Mouse (Mus musculus): ENCODE measurements around the gene Traf3. TPM values are rescaled to one million over a fixed set of nuclear protein-coding genes. Genes with fewer than 3 reads are reported as not detected.
A peak's percentile ranks its signal among the peaks of the same experiment; 100 is the strongest.

Gene Traf3
- total RNA-seq, 1 experiment, result 12.4 TPM

GRCm38 (mm10) chr12:111274447-111275149 is 108.4 kb downstream of the Traf3 start:
- H3K9me3 ChIP-seq (ENCODE audit: control insufficient read depth, insufficient read depth, low read depth, low read length), result no peaks in the 10 kb centered on the region
- H3K9ac ChIP-seq (ENCODE audit: insufficient read depth, low read depth, low read length, poor library complexity, severe bottlenecking), result peak overlapping the region; percentile 2; the same call in 1 of the 2 replicates
- no peaks in the 10 kb centered on the region for H3K36me3 ChIP-seq (ENCODE audit: control insufficient read depth, insufficient read depth, low read length, poor library complexity, severe bottlenecking)
- peaks cover 0 to 13% of the 10 kb centered on the region in 2 experiments; a peak in 1 of 4 replicates for H3K4me1 ChIP-seq (ENCODE audit: control insufficient read depth in 2 of 2, insufficient read depth in 2 of 2, low read length in 2 of 2, poor library complexity in 1 of 2)
- no peak overlapping the region for H3K27ac ChIP-seq (ENCODE audit: insufficient read depth, low read depth, low read length, poor library complexity, severe bottlenecking)
- in situ Hi-C loops (cut with MboI; ENCODE audit: low sequenced_read_pairs in 2 of 2, unreplicated experiment in 2 of 2), result no loop called here
- no peak for TF ChIP-seq CHD2 (IDR thresholded peaks at IDR 0.05; ENCODE audit: low read depth, low read length)
- no peak for TF ChIP-seq MAFK (IDR thresholded peaks at IDR 0.05; ENCODE audit: insufficient read depth, low read depth, low read length)
- no peak for TF ChIP-seq ZC3H11A (IDR thresholded peaks at IDR 0.05; ENCODE audit: borderline replicate concordance, low read depth, low read length)
- TF ChIP-seq ZNF384 (IDR thresholded peaks at IDR 0.05; ENCODE audit: low read depth, low read length), result no peak
- no peak for TF ChIP-seq HCFC1 (IDR thresholded peaks at IDR 0.05; ENCODE audit: borderline replicate concordance, insufficient read depth, low read length)
- peak overlapping the region; percentile 51 to 52 for H3K4me3 ChIP-seq (ENCODE audit: insufficient read depth in 1 of 2, low read depth in 1 of 2, low read length in 2 of 2, poor library complexity in 1 of 2, severe bottlenecking in 1 of 2)
- no peak for DNase-seq (ENCODE audit: low read depth, low spot score)

- TF ChIP-seq MAFK (IDR thresholded peaks at IDR 0.05; ENCODE audit: insufficient read depth, low read depth, low read length) (no peak), ZNF384 (IDR thresholded peaks at IDR 0.05; ENCODE audit: low read depth, low read length) (no peak), ZC3H11A (IDR thresholded peaks at IDR 0.05; ENCODE audit: borderline replicate concordance, low read depth, low read length) (no peak), HCFC1 (IDR thresholded peaks at IDR 0.05; ENCODE audit: borderline replicate concordance, insufficient read depth, low read length) (no peak), CHD2 (IDR thresholded peaks at IDR 0.05; ENCODE audit: low read depth, low read length) (no peak)
- no peaks in the 10 kb centered on the region for H3K9me3 ChIP-seq (ENCODE audit: control insufficient read depth, insufficient read depth, low read depth, low read length)
- no peak overlapping the region for H3K9ac ChIP-seq (ENCODE audit: insufficient read depth, low read depth, low read length, poor library complexity, severe bottlenecking)
- no peaks in the 10 kb centered on the region for H3K36me3 ChIP-seq (ENCODE audit: control insufficient read depth, insufficient read depth, low read length, poor library complexity, severe bottlenecking)
- H3K27ac ChIP-seq (ENCODE audit: insufficient read depth, low read depth, low read length, poor library complexity, severe bottlenecking), result no peak overlapping the region
- in situ Hi-C loops (cut with MboI; ENCODE audit: low sequenced_read_pairs in 2 of 2, unreplicated experiment in 2 of 2), result no loop called here
- H3K4me1 ChIP-seq (ENCODE audit: control insufficient read depth in 2 of 2, insufficient read depth in 2 of 2, low read length in 2 of 2, poor library complexity in 1 of 2), result peaks cover 0 to 10% of the 10 kb centered on the region in 2 experiments; a peak in 1 of 4 replicates
- peak overlapping the region; percentile 51 to 52 for H3K4me3 ChIP-seq (ENCODE audit: insufficient read depth in 1 of 2, low read depth in 1 of 2, low read length in 2 of 2, poor library complexity in 1 of 2, severe bottlenecking in 1 of 2)
- DNase-seq (ENCODE audit: low read depth, low spot score), result no peak
These were observed 109.1 kb downstream of the Traf3 start for GRCm38 (mm10) chr12:111275150-111275841.

- peaks cover 0 to 10% of the 10 kb centered on the region in 2 experiments; a peak in 1 of 4 replicates for H3K4me1 ChIP-seq (ENCODE audit: control insufficient read depth in 2 of 2, insufficient read depth in 2 of 2, low read length in 2 of 2, poor library complexity in 1 of 2)
- TF ChIP-seq HCFC1 (IDR thresholded peaks at IDR 0.05; ENCODE audit: borderline replicate concordance, insufficient read depth, low read length) (no peak), CHD2 (IDR thresholded peaks at IDR 0.05; ENCODE audit: low read depth, low read length) (no peak), ZC3H11A (IDR thresholded peaks at IDR 0.05; ENCODE audit: borderline replicate concordance, low read depth, low read length) (no peak), ZNF384 (IDR thresholded peaks at IDR 0.05; ENCODE audit: low read depth, low read length) (no peak), MAFK (IDR thresholded peaks at IDR 0.05; ENCODE audit: insufficient read depth, low read depth, low read length) (no peak)
- no peaks in the 10 kb centered on the region for H3K36me3 ChIP-seq (ENCODE audit: control insufficient read depth, insufficient read depth, low read length, poor library complexity, severe bottlenecking)
- no peak overlapping the region for H3K27ac ChIP-seq (ENCODE audit: insufficient read depth, low read depth, low read length, poor library complexity, severe bottlenecking)
- no peaks in the 10 kb centered on the region for H3K9me3 ChIP-seq (ENCODE audit: control insufficient read depth, insufficient read depth, low read depth, low read length)
- DNase-seq (ENCODE audit: low read depth, low spot score), result no peak
- in situ Hi-C loops (cut with MboI; ENCODE audit: low sequenced_read_pairs in 2 of 2, unreplicated experiment in 2 of 2), result no loop called here
- no peak overlapping the region for H3K4me3 ChIP-seq (ENCODE audit: insufficient read depth in 1 of 2, low read depth in 1 of 2, low read length in 2 of 2, poor library complexity in 1 of 2, severe bottlenecking in 1 of 2)
- no peak overlapping the region for H3K9ac ChIP-seq (ENCODE audit: insufficient read depth, low read depth, low read length, poor library complexity, severe bottlenecking)
These were observed 110.2 kb downstream of the Traf3 start for GRCm38 (mm10) chr12:111276371-111276770.

GRCm38 (mm10) chr12:111283573-111283972 is 117.4 kb downstream of the Traf3 start:
- Histone ChIP-seq H3K9me3 (ENCODE audit: control insufficient read depth, insufficient read depth, low read depth, low read length) (no peaks in the 10 kb centered on the region), H3K4me1 (ENCODE audit: control insufficient read depth in 2 of 2, insufficient read depth in 2 of 2, low read length in 2 of 2, poor library complexity in 1 of 2) (peaks cover 0 to 5% of the 10 kb centered on the region in 2 experiments; a peak in 1 of 4 replicates), H3K27ac (ENCODE audit: insufficient read depth, low read depth, low read length, poor library complexity, severe bottlenecking) (no peak overlapping the region), H3K9ac (ENCODE audit: insufficient read depth, low read depth, low read length, poor library complexity, severe bottlenecking) (no peak overlapping the region), H3K4me3 (ENCODE audit: insufficient read depth in 1 of 2, low read depth in 1 of 2, low read length in 2 of 2, poor library complexity in 1 of 2, severe bottlenecking in 1 of 2) (no peak overlapping the region), H3K36me3 (ENCODE audit: control insufficient read depth, insufficient read depth, low read length, poor library complexity, severe bottlenecking) (no peaks in the 10 kb centered on the region)
- no peak for TF ChIP-seq MAFK (IDR thresholded peaks at IDR 0.05; ENCODE audit: insufficient read depth, low read depth, low read length)
- no peak for TF ChIP-seq ZNF384 (IDR thresholded peaks at IDR 0.05; ENCODE audit: low read depth, low read length)
- no peak for TF ChIP-seq HCFC1 (IDR thresholded peaks at IDR 0.05; ENCODE audit: borderline replicate concordance, insufficient read depth, low read length)
- no peak for TF ChIP-seq CHD2 (IDR thresholded peaks at IDR 0.05; ENCODE audit: low read depth, low read length)
- no peak for TF ChIP-seq ZC3H11A (IDR thresholded peaks at IDR 0.05; ENCODE audit: borderline replicate concordance, low read depth, low read length)
- DNase-seq (ENCODE audit: low read depth, low spot score), result no peak
- in situ Hi-C loops (cut with MboI; ENCODE audit: low sequenced_read_pairs in 2 of 2, unreplicated experiment in 2 of 2), result no loop called here

All from ES-E14 (cell line).